Mouse (Mus musculus) T-helper 2 cell (primary cell): ENCODE data around the gene Gdf11.

Source experiments
- in situ Hi-C: fragments of 300-600 bp; cut with MboI, MseI; formaldehyde crosslinking; loops from one replicate; pipeline ENCODE4 v1.15.1; 2025; ENCODE audit warnings: high pct_unique_total_duplicates

The Gdf11 gene

GRCm38 (mm10) chr10:128839434-128839833 is 52.1 kb downstream of the Gdf11 start:
- in situ Hi-C loops: no loop called here

- in situ Hi-C loops: no loop called here
Observed at GRCm38 (mm10) chr10:128837400-128837799, 54.1 kb downstream of the Gdf11 start.
